13 mouse cellular contexts compared by ENCODE assay signal in genomic region chr9:57697380-57697779, GRCm38 (mm10). TPM values are rescaled to one million over a fixed set of nuclear protein-coding genes. Genes with fewer than 3 reads are reported as not detected.
DNase-seq lines count a peak whose midpoint lies in the region; ATAC-seq lines count a peak whose summit lies in the region.
"Had no signal": no experiment of that assay in that cellular context is flagged by ENCODE, and none has a peak within 500 bp of the region (broad histone marks: within the 10 kb centered on the region; RNA-seq: fewer than 3 reads in every experiment).

No protein-coding gene starts in this region.

- no peaks in the 10 kb centered on the region for H3K36me3 ChIP-seq in heart, embryonic 15.5 days
- H3K36me3 ChIP-seq in midbrain, embryonic 13.5 days = no peaks in the 10 kb centered on the region
- no peaks in the 10 kb centered on the region for H3K36me3 ChIP-seq in midbrain, embryonic 10.5 days
- no peaks in the 10 kb centered on the region for H3K36me3 ChIP-seq in embryonic facial prominence, embryonic 10.5 days (replicated peaks)
- no peaks in the 10 kb centered on the region for H3K36me3 ChIP-seq in stomach, embryonic 14.5 days (ENCODE audit: control insufficient read depth, insufficient read depth, low read length)
- H3K36me3 ChIP-seq: forebrain, embryonic 15.5 days; limb, embryonic 13.5 days; midbrain, embryonic 12.5 days had no signal

- no peaks in the 10 kb centered on the region for H3K9me3 ChIP-seq in heart, embryonic 15.5 days (replicated peaks)
- no peaks in the 10 kb centered on the region for H3K9me3 ChIP-seq in midbrain, embryonic 13.5 days
- H3K9me3 ChIP-seq in midbrain, embryonic 10.5 days (replicated peaks) = no peaks in the 10 kb centered on the region
- H3K9me3 ChIP-seq in embryonic facial prominence, embryonic 10.5 days = no peaks in the 10 kb centered on the region
- H3K9me3 ChIP-seq in stomach, embryonic 14.5 days (ENCODE audit: control insufficient read depth, low read depth, low read length) = no peaks in the 10 kb centered on the region
- H3K9me3 ChIP-seq: forebrain, embryonic 15.5 days; limb, embryonic 13.5 days; midbrain, embryonic 12.5 days had no signal

- H3K4me1 ChIP-seq in heart, embryonic 15.5 days (replicated peaks) = peaks cover 14% of the 10 kb centered on the region
- H3K4me1 ChIP-seq in midbrain, embryonic 13.5 days (replicated peaks) = peaks cover 14% of the 10 kb centered on the region
- peaks cover 18% of the 10 kb centered on the region for H3K4me1 ChIP-seq in midbrain, embryonic 10.5 days
- peaks cover 32% of the 10 kb centered on the region for H3K4me1 ChIP-seq in embryonic facial prominence, embryonic 10.5 days
- H3K4me1 ChIP-seq in stomach, embryonic 14.5 days (ENCODE audit: control insufficient read depth, insufficient read depth, low read length) = peaks cover 10% of the 10 kb centered on the region; the same call in 1 of the 2 replicates

- no peak overlapping the region for H3K27ac ChIP-seq in heart, embryonic 15.5 days
- H3K27ac ChIP-seq in midbrain, embryonic 13.5 days = no peak overlapping the region
- H3K27ac ChIP-seq in midbrain, embryonic 10.5 days (replicated peaks) = no peak overlapping the region
- no peak overlapping the region for H3K27ac ChIP-seq in embryonic facial prominence, embryonic 10.5 days (replicated peaks)
- no peak overlapping the region for H3K27ac ChIP-seq in stomach, embryonic 14.5 days (ENCODE audit: low read length)
- H3K27ac ChIP-seq: limb, embryonic 13.5 days; midbrain, embryonic 12.5 days had no signal

- no peak overlapping the region for H3K4me3 ChIP-seq in heart, embryonic 15.5 days
- no peak overlapping the region for H3K4me3 ChIP-seq in midbrain, embryonic 13.5 days (replicated peaks)
- no peak overlapping the region for H3K4me3 ChIP-seq in midbrain, embryonic 10.5 days
- H3K4me3 ChIP-seq in embryonic facial prominence, embryonic 10.5 days = peak overlapping the region; percentile 64; the same call in 1 of the 2 replicates
- no peak overlapping the region for H3K4me3 ChIP-seq in stomach, embryonic 14.5 days (ENCODE audit: low read depth, low read length)

- 24% methylated on average over 4 of the region's 4 CpGs for WGBS in heart, embryonic 15.5 days
- 21% methylated on average over 4 of the region's 4 CpGs for WGBS in midbrain, embryonic 13.5 days
- 16% methylated on average over 4 of the region's 4 CpGs for WGBS in midbrain, embryonic 10.5 days
- WGBS in embryonic facial prominence, embryonic 10.5 days = 14% methylated on average over 4 of the region's 4 CpGs
- 17% methylated on average over 4 of the region's 4 CpGs for WGBS in stomach, embryonic 14.5 days

- DNase-seq in heart, adult 8-10 months (ENCODE audit: low spot score) = no peak
- no peak for DNase-seq in midbrain, embryonic 10.5 days (ENCODE audit: low spot score)
- no peak for DNase-seq in embryonic facial prominence, embryonic 10.5 days (ENCODE audit: low spot score)
- DNase-seq in urinary bladder, adult 2 months (ENCODE audit: low spot score) = no peak
- DNase-seq: kidney, adult 18-20 months had no signal

- H3K27me3 ChIP-seq in heart, embryonic 15.5 days = peaks cover 38% of the 10 kb centered on the region
- peaks cover 43% of the 10 kb centered on the region for H3K27me3 ChIP-seq in midbrain, embryonic 13.5 days
- peaks cover 62% of the 10 kb centered on the region for H3K27me3 ChIP-seq in midbrain, embryonic 10.5 days (ENCODE audit: low read depth, poor library complexity, severe bottlenecking)
- peaks cover 65% of the 10 kb centered on the region for H3K27me3 ChIP-seq in embryonic facial prominence, embryonic 10.5 days (replicated peaks; ENCODE audit: low read depth, poor library complexity, severe bottlenecking)
- H3K27me3 ChIP-seq in stomach, embryonic 14.5 days (ENCODE audit: control insufficient read depth, insufficient read depth, low read length) = peaks cover 12% of the 10 kb centered on the region

- no peak overlapping the region for H3K4me2 ChIP-seq in heart, embryonic 15.5 days
- no peak overlapping the region for H3K4me2 ChIP-seq in midbrain, embryonic 13.5 days (replicated peaks)
- H3K4me2 ChIP-seq in stomach, embryonic 14.5 days (replicated peaks; ENCODE audit: low read depth, low read length) = no peak overlapping the region

- H3K9ac ChIP-seq in heart, embryonic 15.5 days = no peak overlapping the region
- no peak overlapping the region for H3K9ac ChIP-seq in midbrain, embryonic 13.5 days (replicated peaks)
- H3K9ac ChIP-seq in stomach, embryonic 14.5 days (replicated peaks; ENCODE audit: low read depth, low read length) = no peak overlapping the region
- H3K9ac ChIP-seq: midbrain, embryonic 12.5 days had no signal

- 0 out of 2 replicates have a peak, but pooled peaks have one; percentile 35 for ATAC-seq in heart, embryonic 15.5 days (replicated peaks; ENCODE audit: insufficient number of reproducible peaks, insufficient read depth, low FRiP score, low read depth)
- ATAC-seq in midbrain, embryonic 13.5 days = 0 out of 2 replicates have a peak, but pooled peaks have one; percentile 27
- 0 out of 2 replicates have a peak, but pooled peaks have one; percentile 33 for ATAC-seq in stomach, embryonic 14.5 days (ENCODE audit: insufficient number of reproducible peaks, insufficient read depth, low FRiP score, low read depth)

RNA-seq across cellular contexts. Expression of gene Cyp1a1, which starts 9.7 kb away (rescaled TPM):
- polyA plus RNA-seq in heart, embryonic 15.5 days (2015; fragmentation: Nextera tagmentation; extraction: Ambion mirVana) = not detected in 2 replicates
- under 1 TPM in 2 of 4 experiments, not detected in 2; 0.14 to 0.69 TPM for total RNA-seq in heart, adult 8-10 months (2022)
- polyA plus RNA-seq in midbrain, embryonic 13.5 days (2015; fragmentation: Nextera tagmentation; extraction: Ambion mirVana) = not detected in 2 replicates
- polyA plus RNA-seq in midbrain, embryonic 10.5 days (2016; fragmentation: Nextera tagmentation; extraction: Ambion mirVana) = 0.04 TPM in 1 of 2 replicates, not detected in the other
- 0.07 TPM in 1 of 2 replicates, not detected in the other for polyA plus RNA-seq in embryonic facial prominence, embryonic 10.5 days (2016; fragmentation: Nextera tagmentation; extraction: Ambion mirVana)
- not detected in 2 replicates for polyA plus RNA-seq in stomach, embryonic 14.5 days (2014; fragmentation: Nextera tagmentation; extraction: Ambion mirVana)
- polyA plus RNA-seq in urinary bladder, adult 2 months (2012; rRNA removed) = 16.2 and 21.1 TPM in 2 replicates
- total RNA-seq: granulocyte monocyte progenitor cell, adult 5-6 weeks had no signal
- polyA plus RNA-seq: limb, embryonic 13.5 days; midbrain, embryonic 12.5 days had no signal

RNA-seq across cellular contexts. Expression of gene Edc3, which starts 11.0 kb away (rescaled TPM):
- polyA plus RNA-seq in heart, embryonic 15.5 days (2015; fragmentation: Nextera tagmentation; extraction: Ambion mirVana) = 13.5 and 21.4 TPM in 2 replicates
- total RNA-seq in heart, adult 8-10 months (2022) = 1 to 10 TPM; 3.6 to 5.3 (median 4.5) TPM
- polyA plus RNA-seq in midbrain, embryonic 13.5 days (2015; fragmentation: Nextera tagmentation; extraction: Ambion mirVana) = 38.1 and 40.1 TPM in 2 replicates
- polyA plus RNA-seq in midbrain, embryonic 10.5 days (2016; fragmentation: Nextera tagmentation; extraction: Ambion mirVana) = 42.8 and 46.6 TPM in 2 replicates
- 45.5 and 46.7 TPM in 2 replicates for polyA plus RNA-seq in embryonic facial prominence, embryonic 10.5 days (2016; fragmentation: Nextera tagmentation; extraction: Ambion mirVana)
- 22.8 and 23.1 TPM in 2 replicates for polyA plus RNA-seq in stomach, embryonic 14.5 days (2014; fragmentation: Nextera tagmentation; extraction: Ambion mirVana)
- 12.3 and 13.8 TPM in 2 replicates for polyA plus RNA-seq in urinary bladder, adult 2 months (2012; rRNA removed)

RNA-seq across cellular contexts. Expression of gene Cyp1a2, which starts 13.9 kb away (rescaled TPM):
- not detected in 2 replicates for polyA plus RNA-seq in heart, embryonic 15.5 days (2015; fragmentation: Nextera tagmentation; extraction: Ambion mirVana)
- total RNA-seq in heart, adult 8-10 months (2022) = not detected
- polyA plus RNA-seq in midbrain, embryonic 13.5 days (2015; fragmentation: Nextera tagmentation; extraction: Ambion mirVana) = not detected in 2 replicates
- polyA plus RNA-seq in midbrain, embryonic 10.5 days (2016; fragmentation: Nextera tagmentation; extraction: Ambion mirVana) = not detected in 2 replicates
- not detected in 2 replicates for polyA plus RNA-seq in embryonic facial prominence, embryonic 10.5 days (2016; fragmentation: Nextera tagmentation; extraction: Ambion mirVana)
- not detected in 2 replicates for polyA plus RNA-seq in stomach, embryonic 14.5 days (2014; fragmentation: Nextera tagmentation; extraction: Ambion mirVana)
- polyA plus RNA-seq in urinary bladder, adult 2 months (2012; rRNA removed) = not detected in 2 replicates
- total RNA-seq: granulocyte monocyte progenitor cell, adult 5-6 weeks; layer of hippocampus, postnatal 10 days had no signal
- polyA plus RNA-seq: forebrain, embryonic 15.5 days; limb, embryonic 13.5 days; midbrain, embryonic 12.5 days had no signal

RNA-seq across cellular contexts. Expression of gene Csk, which starts 43.9 kb away (rescaled TPM):
- 14.6 and 20.6 TPM in 2 replicates for polyA plus RNA-seq in heart, embryonic 15.5 days (2015; fragmentation: Nextera tagmentation; extraction: Ambion mirVana)
- 10 to 100 TPM; 18.9 to 32.0 (median 27.7) TPM for total RNA-seq in heart, adult 8-10 months (2022)
- 35.9 and 41.9 TPM in 2 replicates for polyA plus RNA-seq in midbrain, embryonic 13.5 days (2015; fragmentation: Nextera tagmentation; extraction: Ambion mirVana)
- polyA plus RNA-seq in midbrain, embryonic 10.5 days (2016; fragmentation: Nextera tagmentation; extraction: Ambion mirVana) = 38.9 and 41.5 TPM in 2 replicates
- polyA plus RNA-seq in embryonic facial prominence, embryonic 10.5 days (2016; fragmentation: Nextera tagmentation; extraction: Ambion mirVana) = 33.2 and 38.3 TPM in 2 replicates
- 29.1 and 30.9 TPM in 2 replicates for polyA plus RNA-seq in stomach, embryonic 14.5 days (2014; fragmentation: Nextera tagmentation; extraction: Ambion mirVana)
- polyA plus RNA-seq in urinary bladder, adult 2 months (2012; rRNA removed) = 54.8 and 69.3 TPM in 2 replicates

Comparison
In these comparisons a context has a peak if more than half of its experiments do, and no peak if none do; other contexts are left out.
1. RNA of gene Cyp1a1, which starts 9.7 kb away (polyA plus RNA-seq): 16.2 to 21.1 TPM in urinary bladder, adult 2 months; 0.07 TPM in embryonic facial prominence, embryonic 10.5 days, not detected in stomach, embryonic 14.5 days, 0.04 TPM in midbrain, embryonic 10.5 days, not detected in midbrain, embryonic 13.5 days and not detected in heart, embryonic 15.5 days; every median in the first group is over 10 times any median in the second.
2. Peak in every context shown above with its lines, with median percentiles within 50 percentile points of each other: ATAC-seq.